Mouse (Mus musculus): ENCODE data around the gene Gucy2d. TPM values are rescaled to one million over a fixed set of nuclear protein-coding genes. Genes with fewer than 3 reads are reported as not detected.

Gene Gucy2d
- total RNA-seq, 2 experiments from 2014 or later = 0.12 to 0.41 TPM

- intact Hi-C loops (cut with DNase I) = no loop called here
- peak; percentile 67 to 72 for DNase-seq
These were observed 63.9 kb downstream of the Gucy2d start for GRCm38 (mm10) chr7:98503951-98504647.

GRCm38 (mm10) chr7:98504726-98505314 is 64.6 kb downstream of the Gucy2d start:
- peak; percentile 55 to 60 for DNase-seq
- intact Hi-C loops (cut with DNase I) = no loop called here

GRCm38 (mm10) chr7:98505664-98506063 is 65.4 kb downstream of the Gucy2d start:
- intact Hi-C loops (cut with DNase I) = no loop called here
- DNase-seq = no peak

- intact Hi-C loops (cut with DNase I) = no loop called here
- DNase-seq = no peak
These were observed 71.0 kb downstream of the Gucy2d start for GRCm38 (mm10) chr7:98510961-98511958.

GRCm38 (mm10) chr7:98513251-98513650 is 73.0 kb downstream of the Gucy2d start:
- DNase-seq = no peak
- intact Hi-C loops (cut with DNase I) = no loop called here

- DNase-seq = no peak
- intact Hi-C loops (cut with DNase I) = no loop called here
These were observed 82.4 kb downstream of the Gucy2d start for GRCm38 (mm10) chr7:98522576-98522975.

- peak; percentile 70 to 75 for DNase-seq
- intact Hi-C loops (cut with DNase I) = no loop called here
These were observed 83.0 kb downstream of the Gucy2d start for GRCm38 (mm10) chr7:98523070-98523812.

- intact Hi-C loops (cut with DNase I) = no loop called here
These were observed 83.7 kb downstream of the Gucy2d start for GRCm38 (mm10) chr7:98523813-98524361.

GRCm38 (mm10) chr7:98524401-98524800 is 84.2 kb downstream of the Gucy2d start:
- intact Hi-C loops (cut with DNase I) = no loop called here
- no peak for DNase-seq

More at GRCm38 (mm10) chr7:98523813-98524361, 83.7 kb downstream of the Gucy2d start:
- peak; percentile 54 to 72 for DNase-seq

- no peak for DNase-seq
- intact Hi-C loops (cut with DNase I) = no loop called here
These were observed 84.9 kb downstream of the Gucy2d start for GRCm38 (mm10) chr7:98524869-98525699.

Other genes starting within 250 kb of the Gucy2d start
- not detected for gene B3gnt6, start 240.9 kb upstream of the Gucy2d start, total RNA-seq (2021)
- gene Acer3, start 119.2 kb upstream of the Gucy2d start, total RNA-seq (2021) = 10 to 100 TPM; 15.7 to 16.0 TPM
- gene Tsku, start 79.1 kb upstream of the Gucy2d start, total RNA-seq (2021) = 1 to 10 TPM; 6.5 TPM
- 10 to 100 TPM; 17.9 to 18.7 TPM for gene Lrrc32, start 48.9 kb downstream of the Gucy2d start, total RNA-seq (2021)
- gene Emsy, start 216.4 kb downstream of the Gucy2d start, total RNA-seq (2021) = 10 to 100 TPM; 28.4 to 36.3 TPM

Data from heart, postnatal 10 days (tissue).